Comparison of ENCODE assay signal across 13 mouse cellular contexts in genomic region chr12:21462658-21463057, GRCm38 (mm10). TPM values are rescaled to one million over a fixed set of nuclear protein-coding genes. Genes with fewer than 3 reads are reported as not detected.
DNase-seq lines count a peak whose midpoint lies in the region; ATAC-seq lines count a peak whose summit lies in the region.
"Had no signal": no experiment of that assay in that cellular context is flagged by ENCODE, and none has a peak within 500 bp of the region (broad histone marks: within the 10 kb centered on the region; RNA-seq: fewer than 3 reads in every experiment).

No protein-coding gene starts in this region.

- H3K9me3 ChIP-seq in heart, embryonic 11.5 days (replicated peaks; ENCODE audit: control insufficient read depth, low read length): no peaks in the 10 kb centered on the region
- H3K9me3 ChIP-seq: limb, embryonic 12.5 days; midbrain, embryonic 12.5 days had no signal

- no peaks in the 10 kb centered on the region for H3K36me3 ChIP-seq in heart, embryonic 11.5 days (ENCODE audit: control insufficient read depth, insufficient read depth, low read length)
- H3K36me3 ChIP-seq: limb, embryonic 12.5 days; midbrain, embryonic 12.5 days had no signal

- no peaks in the 10 kb centered on the region for H3K27me3 ChIP-seq in heart, embryonic 11.5 days (ENCODE audit: control insufficient read depth, insufficient read depth, low read length)
- H3K27me3 ChIP-seq: limb, embryonic 12.5 days; midbrain, embryonic 12.5 days had no signal

- H3K4me2 ChIP-seq in heart, embryonic 11.5 days: no peak overlapping the region
- H3K4me2 ChIP-seq: hindbrain, embryonic 14.5 days; limb, embryonic 12.5 days; midbrain, embryonic 12.5 days had no signal

- no peaks in the 10 kb centered on the region for H3K4me1 ChIP-seq in heart, embryonic 11.5 days (ENCODE audit: control insufficient read depth, insufficient read depth, low read length)

- peak; percentile 57 for DNase-seq in heart, adult 8-10 months (ENCODE audit: low spot score)
- DNase-seq in 3T3-L1 (ENCODE audit: low read depth, low spot score) (peak; percentile 47), NIH3T3 (ENCODE audit: low read depth) (peak; percentile 38)
- DNase-seq in adrenal gland, adult 18-20 months (ENCODE audit: low spot score in 2 of 2): no peak
- no peak for DNase-seq in cerebellum, postnatal 14 days
- DNase-seq in ovary, adult 18-20 months (ENCODE audit: low spot score): no peak
- DNase-seq: cerebellum, postnatal 10 days; gastrocnemius, postnatal 14 days had no signal

- no peak overlapping the region for H3K27ac ChIP-seq in heart, embryonic 11.5 days (ENCODE audit: low read depth, low read length)
- H3K27ac ChIP-seq: hindbrain, embryonic 14.5 days; limb, embryonic 12.5 days; midbrain, embryonic 12.5 days had no signal

- no peak overlapping the region for H3K4me3 ChIP-seq in heart, embryonic 11.5 days (ENCODE audit: low read depth, low read length)
- H3K4me3 ChIP-seq: limb, embryonic 12.5 days; midbrain, embryonic 12.5 days had no signal

- H3K9ac ChIP-seq in heart, embryonic 11.5 days (ENCODE audit: low read depth, low read length): no peak overlapping the region
- H3K9ac ChIP-seq: hindbrain, embryonic 14.5 days; limb, embryonic 12.5 days; midbrain, embryonic 12.5 days had no signal

- ATAC-seq in heart, embryonic 11.5 days (replicated peaks; ENCODE audit: insufficient number of reproducible peaks, low FRiP score, low TSS enrichment): no peak
- peak; percentile 99 for ATAC-seq in megakaryocyte progenitor cell, adult 5-6 weeks (replicated peaks; ENCODE audit: poor library complexity)

- WGBS in heart, embryonic 11.5 days (ENCODE audit: insufficient replicate concordance): 82% methylated on average over 3 of the region's 3 CpGs

RNA-seq across cellular contexts. Expression of gene Ywhaq, which starts 45.2 kb away (rescaled TPM):
- 10 to 100 TPM; 52.2 to 54.3 (median 53.1) TPM for total RNA-seq in heart, adult 8-10 months (2022)
- 608 and 623 TPM in 2 replicates for polyA plus RNA-seq in heart, embryonic 11.5 days (2014; fragmentation: Nextera tagmentation; extraction: Ambion mirVana)
- total RNA-seq in megakaryocyte progenitor cell, adult 5-6 weeks (2015): 333 and 362 TPM in 2 replicates
- 169 and 171 TPM in 2 replicates for total RNA-seq in megakaryocyte progenitor cell, adult 5-6 weeks (2017)
- 100 to 1,000 TPM; 267 to 313 TPM for total RNA-seq in adrenal gland, adult 18-20 months (2021)

Comparison
In these comparisons a context has a peak if more than half of its experiments do, and no peak if none do; other contexts are left out.
1. DNase-seq: peak in heart, adult 8-10 months (single experiment), 3T3-L1 (single experiment) and NIH3T3 (single experiment); none in adrenal gland, adult 18-20 months (0 of 2), cerebellum, postnatal 14 days (0 of 2) and ovary, adult 18-20 months (single experiment).